Mouse (Mus musculus): ENCODE results near the gene Syce1.

- TF ChIP-seq MYC (IDR thresholded peaks at IDR 0.05; ENCODE audit: low read depth, low read length) (no peak), CHD2 (IDR thresholded peaks at IDR 0.05; ENCODE audit: low read length) (no peak)
Measured at GRCm38 (mm10) chr7:140821305-140821652, 33.6 kb upstream of the Syce1 start.

All from MEL (cell line).